ENCODE assay signal across 23 mouse cellular contexts in genomic region chr5:24595261-24595660, GRCm38 (mm10). TPM values are rescaled to one million over a fixed set of nuclear protein-coding genes. Genes with fewer than 3 reads are reported as not detected.
A peak's percentile ranks its signal among the peaks of the same experiment; 100 is the strongest.
DNase-seq lines count a peak whose midpoint lies in the region; ATAC-seq lines count a peak whose summit lies in the region.
"Had no signal": no experiment of that assay in that cellular context is flagged by ENCODE, and none has a peak within 500 bp of the region (broad histone marks: within the 10 kb centered on the region; RNA-seq: fewer than 3 reads in every experiment).

No protein-coding gene starts in this region.

- WGBS in forebrain, embryonic 16.5 days, result 91% methylated on average over 5 of the region's 5 CpGs
- 83% methylated on average over 5 of the region's 5 CpGs for WGBS in midbrain, embryonic 10.5 days
- WGBS in neural tube, embryonic 12.5 days, result 86% methylated on average over 5 of the region's 5 CpGs

- peaks cover 23% of the 10 kb centered on the region for H3K36me3 ChIP-seq in forebrain, embryonic 16.5 days (ENCODE audit: control insufficient read depth, insufficient read depth)
- H3K36me3 ChIP-seq in midbrain, embryonic 10.5 days, result peaks cover 48% of the 10 kb centered on the region
- H3K36me3 ChIP-seq in neural tube, embryonic 12.5 days, result peaks cover 47% of the 10 kb centered on the region

- peak overlapping the region; percentile 98 for H3K27ac ChIP-seq in forebrain, embryonic 16.5 days (ENCODE audit: low read length)
- H3K27ac ChIP-seq in midbrain, embryonic 10.5 days (replicated peaks), result peak overlapping the region; percentile 89
- H3K27ac ChIP-seq in neural tube, embryonic 12.5 days, result peak overlapping the region; percentile 32
- H3K27ac ChIP-seq: heart, embryonic 13.5 days; limb, embryonic 10.5 days; liver, embryonic 12.5 days; macrophage had no signal

- no peaks in the 10 kb centered on the region for H3K9me3 ChIP-seq in forebrain, embryonic 16.5 days (ENCODE audit: control insufficient read depth, low read length)
- H3K9me3 ChIP-seq in midbrain, embryonic 10.5 days (replicated peaks), result no peaks in the 10 kb centered on the region
- no peaks in the 10 kb centered on the region for H3K9me3 ChIP-seq in neural tube, embryonic 12.5 days
- H3K9me3 ChIP-seq: G1E; heart, embryonic 13.5 days; limb, embryonic 10.5 days; liver, embryonic 12.5 days had no signal

- ATAC-seq in cerebellum, adult (ENCODE audit: insufficient number of reproducible peaks, low FRiP score, low TSS enrichment), result no peak
- ATAC-seq in forebrain, embryonic 16.5 days, result no peak
- no peak for ATAC-seq in neural tube, embryonic 12.5 days (ENCODE audit: low FRiP score, low read depth)
- ATAC-seq: CD4-positive, CD25-positive, alpha-beta regulatory T cell, adult 4 months; intestine, embryonic 16.5 days; liver, embryonic 12.5 days had no signal

- H3K4me2 ChIP-seq in forebrain, embryonic 16.5 days (ENCODE audit: low read length), result peak overlapping the region; percentile 72; the same call in 1 of the 2 replicates
- H3K4me2 ChIP-seq in neural tube, embryonic 12.5 days (replicated peaks), result no peak overlapping the region
- H3K4me2 ChIP-seq: heart, embryonic 13.5 days; liver, embryonic 12.5 days; lung, embryonic 14.5 days had no signal

- H3K9ac ChIP-seq in forebrain, embryonic 16.5 days (replicated peaks; ENCODE audit: low read depth, low read length), result peak overlapping the region; percentile 51; the same call in 1 of the 2 replicates
- H3K9ac ChIP-seq in neural tube, embryonic 12.5 days, result peak overlapping the region; percentile 14; the same call in 1 of the 2 replicates
- H3K9ac ChIP-seq: heart, embryonic 13.5 days; liver, embryonic 12.5 days; lung, embryonic 14.5 days had no signal

- no peak overlapping the region; the same call in 1 of the 2 replicates for H3K4me3 ChIP-seq in forebrain, embryonic 16.5 days (replicated peaks; ENCODE audit: low read length)
- H3K4me3 ChIP-seq in midbrain, embryonic 10.5 days, result no peak overlapping the region
- H3K4me3 ChIP-seq in neural tube, embryonic 12.5 days, result no peak overlapping the region
- H3K4me3 ChIP-seq: erythroblast, embryonic 14.5 days; heart, embryonic 13.5 days; limb, embryonic 10.5 days; liver, embryonic 12.5 days had no signal

- DNase-seq in cerebellum, adult 11-12 months, result peak; percentile 8
- DNase-seq in midbrain, embryonic 10.5 days (ENCODE audit: low spot score), result no peak
- DNase-seq in lung, postnatal 36 days, result no peak
- no peak for DNase-seq in adrenal gland, adult 8-10 months
- DNase-seq in frontal cortex, postnatal 25 days (ENCODE audit: low spot score in 2 of 2), result no peak
- DNase-seq: cerebellum, adult 18-20 months; heart, postnatal 36 days; lung, embryonic 14.5 days; right cerebral cortex, postnatal 25 days; thymus, postnatal 36 days had no signal

- H3K27me3 ChIP-seq in forebrain, embryonic 16.5 days (replicated peaks; ENCODE audit: control insufficient read depth, insufficient read depth, low read length), result no peaks in the 10 kb centered on the region
- H3K27me3 ChIP-seq in midbrain, embryonic 10.5 days (ENCODE audit: low read depth, poor library complexity, severe bottlenecking), result peaks cover 66% of the 10 kb centered on the region
- H3K27me3 ChIP-seq in neural tube, embryonic 12.5 days (replicated peaks), result peaks cover 2% of the 10 kb centered on the region; the same call in 1 of the 2 replicates

- peaks cover 55% of the 10 kb centered on the region for H3K4me1 ChIP-seq in forebrain, embryonic 16.5 days (replicated peaks; ENCODE audit: control insufficient read depth, insufficient read depth, low read length)
- peaks cover 80% of the 10 kb centered on the region for H3K4me1 ChIP-seq in midbrain, embryonic 10.5 days
- H3K4me1 ChIP-seq in neural tube, embryonic 12.5 days, result peaks cover 55% of the 10 kb centered on the region

RNA-seq across cellular contexts. Expression of gene Chpf2, which starts 8.7 kb away (rescaled TPM):
- 20.5 and 20.8 TPM in 2 replicates for polyA plus RNA-seq in forebrain, embryonic 16.5 days (2015; fragmentation: Nextera tagmentation; extraction: Ambion mirVana)
- polyA plus RNA-seq in midbrain, embryonic 10.5 days (2016; fragmentation: Nextera tagmentation; extraction: Ambion mirVana), result 14.8 and 19.7 TPM in 2 replicates
- 19.8 and 21.6 TPM in 2 replicates for polyA plus RNA-seq in neural tube, embryonic 12.5 days (2016; fragmentation: Nextera tagmentation; extraction: Ambion mirVana)
- total RNA-seq in adrenal gland, adult 8-10 months (2022), result 10 to 100 TPM; 38.1 to 70.3 (median 57.1) TPM

RNA-seq across cellular contexts. Expression of gene Abcf2, which starts 18.0 kb away (rescaled TPM):
- 107 and 109 TPM in 2 replicates for polyA plus RNA-seq in forebrain, embryonic 16.5 days (2015; fragmentation: Nextera tagmentation; extraction: Ambion mirVana)
- 160 and 170 TPM in 2 replicates for polyA plus RNA-seq in midbrain, embryonic 10.5 days (2016; fragmentation: Nextera tagmentation; extraction: Ambion mirVana)
- 114 and 123 TPM in 2 replicates for polyA plus RNA-seq in neural tube, embryonic 12.5 days (2016; fragmentation: Nextera tagmentation; extraction: Ambion mirVana)
- total RNA-seq in adrenal gland, adult 8-10 months (2022), result 10 to 100 TPM; 59.5 to 89.6 (median 75.2) TPM

RNA-seq across cellular contexts. Expression of gene Smarcd3, which starts 28.9 kb away (rescaled TPM):
- polyA plus RNA-seq in forebrain, embryonic 16.5 days (2015; fragmentation: Nextera tagmentation; extraction: Ambion mirVana), result 156 and 181 TPM in 2 replicates
- polyA plus RNA-seq in midbrain, embryonic 10.5 days (2016; fragmentation: Nextera tagmentation; extraction: Ambion mirVana), result 32.4 and 44.8 TPM in 2 replicates
- polyA plus RNA-seq in neural tube, embryonic 12.5 days (2016; fragmentation: Nextera tagmentation; extraction: Ambion mirVana), result 82.2 and 90.6 TPM in 2 replicates
- 10 to 100 TPM; 14.3 to 42.2 (median 24.7) TPM for total RNA-seq in adrenal gland, adult 8-10 months (2022)
- polyA plus RNA-seq: erythroblast, embryonic 14.5 days; G1E had no signal

RNA-seq across cellular contexts. Expression of gene 4931409K22Rik, which starts 38.7 kb away (rescaled TPM):
- polyA plus RNA-seq in forebrain, embryonic 16.5 days (2015; fragmentation: Nextera tagmentation; extraction: Ambion mirVana), result 0.26 and 0.35 TPM in 2 replicates
- 0.05 TPM in 1 of 2 replicates, not detected in the other for polyA plus RNA-seq in midbrain, embryonic 10.5 days (2016; fragmentation: Nextera tagmentation; extraction: Ambion mirVana)
- 0.15 and 0.20 TPM in 2 replicates for polyA plus RNA-seq in neural tube, embryonic 12.5 days (2016; fragmentation: Nextera tagmentation; extraction: Ambion mirVana)
- not detected for total RNA-seq in adrenal gland, adult 8-10 months (2022)
- total RNA-seq: G1E; heart, postnatal 36 days; left cerebral cortex, adult 18-20 months had no signal
- polyA plus RNA-seq: CD4-positive, CD25-positive, alpha-beta regulatory T cell, adult 4 months; embryonic facial prominence, embryonic 11.5 days; erythroblast, embryonic 14.5 days; G1E; intestine, embryonic 16.5 days; liver, embryonic 12.5 days; lung, embryonic 14.5 days; macrophage had no signal

RNA-seq across cellular contexts. Expression of gene Asb10, which starts 54.5 kb away (rescaled TPM):
- polyA plus RNA-seq in forebrain, embryonic 16.5 days (2015; fragmentation: Nextera tagmentation; extraction: Ambion mirVana), result 0.09 and 0.11 TPM in 2 replicates
- polyA plus RNA-seq in midbrain, embryonic 10.5 days (2016; fragmentation: Nextera tagmentation; extraction: Ambion mirVana), result 0.06 and 0.15 TPM in 2 replicates
- 0.37 and 0.82 TPM in 2 replicates for polyA plus RNA-seq in neural tube, embryonic 12.5 days (2016; fragmentation: Nextera tagmentation; extraction: Ambion mirVana)
- under 1 TPM; 0.37 to 0.75 (median 0.59) TPM for total RNA-seq in adrenal gland, adult 8-10 months (2022)
- total RNA-seq: G1E; left cerebral cortex, adult 18-20 months had no signal
- polyA plus RNA-seq: CD4-positive, CD25-positive, alpha-beta regulatory T cell, adult 4 months; erythroblast, embryonic 14.5 days; G1E; liver, embryonic 12.5 days had no signal

Comparison
In these comparisons a context has a peak if more than half of its experiments do, and no peak if none do; other contexts are left out.
1. H3K27ac ChIP-seq: peak in every context shown above with its lines; median percentile 98 in forebrain, embryonic 16.5 days; 89 in midbrain, embryonic 10.5 days; 32 in neural tube, embryonic 12.5 days.